Mouse (Mus musculus) liver, embryonic 11.5 days (tissue): Measurements from ENCODE around the gene Svop. TPM values are rescaled to one million over a fixed set of nuclear protein-coding genes. Genes with fewer than 3 reads are reported as not detected.

ENCODE experiments used
- ATAC-seq: fragments of 200-750 bp; cut with Nextera tagmentation; replicated peaks from 2 replicates; pipeline ENCODE4 v1.8.0; 2017; ENCODE audit warnings: moderate number of reproducible peaks, mild to moderate bottlenecking, moderate TSS enrichment, moderate library complexity; ENCODE audit not compliant: low FRiP score
- DNase-seq: peaks from one replicate; pipeline ENCODE4 v3.0.0-alpha.2; 2017; ENCODE audit warnings: low spot score
- H3K27ac ChIP-seq: fragments of 300-500 bp; sonication (generic); 2 replicates; pipeline ENCODE4 v1.5.1; 2014; ENCODE audit warnings: mild to moderate bottlenecking, low read depth, low read length, control low read depth
- H3K27me3 ChIP-seq: fragments of 300-500 bp; sonication (generic); replicated peaks from 2 replicates; pipeline ENCODE4 v1.6.1; 2014; ENCODE audit warnings: low read length, mixed read lengths; ENCODE audit not compliant: control insufficient read depth, insufficient read depth
- H3K36me3 ChIP-seq: fragments of 300-500 bp; sonication (generic); 2 replicates; pipeline ENCODE4 v1.6.1; 2014; ENCODE audit warnings: mild to moderate bottlenecking, low read length, moderate library complexity, mixed read lengths; ENCODE audit not compliant: control insufficient read depth, insufficient read depth
- H3K4me1 ChIP-seq: fragments of 300-500 bp; sonication (generic); replicated peaks from 2 replicates; pipeline ENCODE4 v1.6.1; 2014; ENCODE audit warnings: low read length, mixed read lengths; ENCODE audit not compliant: control insufficient read depth, insufficient read depth
- H3K4me2 ChIP-seq: fragments of 300-500 bp; sonication (generic); 2 replicates; pipeline ENCODE4 v1.6.1; 2014; ENCODE audit warnings: mild to moderate bottlenecking, control low read depth, moderate library complexity
- H3K4me3 ChIP-seq: fragments of 300-500 bp; sonication (generic); 2 replicates; pipeline ENCODE4 v1.5.1; 2014; ENCODE audit warnings: low read depth, low read length, control low read depth
- H3K9ac ChIP-seq: fragments of 300-500 bp; sonication (generic); 2 replicates; pipeline ENCODE4 v1.6.1; 2014; ENCODE audit warnings: low read depth, low read length, control low read depth
- H3K9me3 ChIP-seq: fragments of 300-500 bp; sonication (generic); 2 replicates; pipeline ENCODE4 v1.6.1; 2016; ENCODE audit warnings: low read length, inconsistent platforms, mixed read lengths; ENCODE audit not compliant: control insufficient read depth
- WGBS: fragments of 180-500 bp; shearing (Covaris S2); extraction: QIAGEN DNeasy Blood & Tissue Kit; methylation state at CpG from one replicate; pipeline ENCODE4 v1.1.7; 2014; 5-methylcytosine and 5-hydroxymethylcytosine counted together
- polyA plus RNA-seq: library from polyadenylated mRNA; unstranded; fragments of >200 nt; fragmentation: Nextera tagmentation; extraction: Ambion mirVana; gene quantifications from 2 replicates; pipeline ENCODE4 v1.2.1, GENCODE M21; 2014

Gene Svop
- polyA plus RNA-seq: not detected in 2 replicates

DNA sequence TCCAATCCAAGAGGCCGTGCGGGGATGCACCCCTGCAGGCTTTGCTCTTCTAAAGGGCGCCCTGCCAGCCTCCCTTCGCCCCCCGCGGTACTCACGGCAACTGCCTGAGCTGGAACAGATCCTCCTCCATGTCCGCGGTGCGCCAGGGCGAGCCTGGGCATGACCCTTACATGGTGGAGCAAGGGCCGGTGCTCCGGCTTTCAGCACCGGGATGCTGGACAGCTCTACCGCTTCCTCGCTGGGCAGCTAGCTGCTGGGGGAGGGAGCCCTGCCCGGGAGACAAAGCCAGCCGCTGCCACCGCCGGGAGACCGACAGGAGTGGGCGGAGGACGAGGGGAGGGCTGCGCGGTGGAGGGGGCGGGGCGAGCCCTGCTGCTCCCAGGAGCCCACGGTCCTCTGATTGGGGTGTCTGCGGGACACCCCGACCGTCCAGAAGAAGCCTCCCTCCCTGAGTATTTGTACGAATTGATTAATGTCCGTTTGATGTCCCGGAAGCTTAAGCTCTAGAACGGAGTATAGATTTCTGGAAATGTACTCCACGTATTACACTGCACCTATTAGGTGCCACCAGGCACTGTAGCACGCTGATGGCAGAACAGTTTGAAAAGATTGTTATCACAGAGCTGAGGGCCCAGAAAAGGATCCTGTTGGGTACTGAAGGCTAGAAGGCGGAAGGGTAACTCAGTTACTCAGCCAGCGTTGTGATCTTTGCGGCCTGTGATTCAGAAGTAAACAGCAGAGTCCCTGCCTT, at the start of gene Svop:
TSS of gene Svop (minus strand) at position 514 of the 751 bp plus-strand sequence.
- peaks cover 10% of the 10 kb centered on the region for H3K27me3 ChIP-seq
- 5% methylated on average over 38 of the region's 40 CpGs for WGBS
- no peak within 1 kb of the TSS for H3K27ac ChIP-seq
- no peak for ATAC-seq
- no peak within 1 kb of the TSS for H3K9ac ChIP-seq
- H3K4me2 ChIP-seq: peak within 1 kb of the TSS; percentile 51
- H3K4me3 ChIP-seq: no peak within 1 kb of the TSS
- H3K9me3 ChIP-seq: no peaks in the 10 kb centered on the region
- DNase-seq: peak; percentile 80
- H3K4me1 ChIP-seq: no peaks in the 10 kb centered on the region; the same call in 1 of the 2 replicates
- H3K36me3 ChIP-seq: no peaks in the 10 kb centered on the region

DNA sequence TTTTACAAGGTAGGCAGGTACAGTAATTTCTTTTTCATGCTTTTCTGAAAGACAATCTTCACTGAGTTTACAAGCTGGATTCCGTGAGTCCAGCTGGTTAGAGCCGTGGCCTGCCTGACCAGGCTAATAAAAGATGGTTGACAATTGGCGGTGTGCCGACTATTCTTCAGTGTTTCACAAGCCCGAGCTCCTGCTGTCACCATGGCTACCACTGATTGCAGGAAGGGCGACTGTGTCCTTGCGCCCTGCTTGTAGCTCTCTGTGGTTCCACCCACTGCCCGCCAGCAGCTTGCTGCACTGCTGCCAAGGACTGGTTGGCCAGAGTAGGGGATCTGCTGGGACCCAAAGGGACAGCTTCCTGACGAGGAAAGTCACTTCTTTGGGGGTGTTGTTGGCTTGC, 47.8 kb upstream of the Svop start:
- 65% methylated on average over 9 of the region's 9 CpGs for WGBS
- H3K9ac ChIP-seq: no peak overlapping the region
- DNase-seq: no peak
- no peaks in the 10 kb centered on the region for H3K9me3 ChIP-seq
- H3K4me3 ChIP-seq: no peak overlapping the region
- ATAC-seq: no peak
- H3K4me1 ChIP-seq: peaks cover 12% of the 10 kb centered on the region
- no peaks in the 10 kb centered on the region for H3K27me3 ChIP-seq
- H3K36me3 ChIP-seq: peaks cover 20% of the 10 kb centered on the region
- no peak overlapping the region for H3K27ac ChIP-seq
- no peak overlapping the region for H3K4me2 ChIP-seq

DNA sequence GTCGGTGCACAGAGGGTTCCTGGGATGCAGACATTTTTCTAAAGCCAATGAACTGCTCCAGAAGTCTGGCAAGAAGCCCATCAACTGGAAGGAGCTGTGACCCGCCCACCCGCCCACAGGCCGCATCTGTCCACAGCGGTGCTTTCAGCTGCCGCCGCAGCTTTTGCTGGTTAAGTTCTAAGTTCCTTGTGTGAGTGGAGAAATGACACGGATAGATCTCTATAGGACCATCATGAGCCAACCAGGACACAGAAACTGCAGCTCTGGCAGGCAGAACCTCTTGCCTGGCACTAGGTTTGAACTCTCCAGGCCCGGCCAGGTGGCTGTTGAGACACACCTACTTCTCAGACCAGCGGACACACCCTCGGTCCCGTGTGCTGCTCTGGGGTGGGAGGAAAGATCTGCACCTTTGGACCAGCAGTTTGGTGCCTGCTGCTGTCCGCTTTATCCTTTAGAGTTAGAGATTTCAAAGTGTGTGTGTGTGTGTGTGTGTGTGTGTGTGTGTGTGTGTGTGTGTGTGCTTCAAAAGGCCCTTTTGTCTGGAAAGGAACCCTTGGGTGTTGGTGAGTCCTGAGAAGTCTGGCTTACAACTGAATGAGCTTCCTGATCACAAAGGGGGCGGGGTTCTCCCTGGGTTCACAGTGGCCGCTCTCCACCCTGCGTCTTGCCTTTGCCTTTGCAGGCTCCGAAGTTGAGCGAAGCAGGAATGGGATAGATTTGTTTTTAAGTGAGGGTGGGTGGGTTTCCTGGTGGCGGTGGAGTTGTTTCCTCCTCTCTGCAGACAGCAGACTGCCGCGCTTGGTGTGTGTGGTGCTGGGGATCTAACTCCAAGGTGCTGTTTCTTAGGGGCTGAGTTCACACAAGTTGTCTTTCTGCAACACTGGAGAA, 47.2 kb upstream of the Svop start:
- Histone ChIP-seq H3K4me2 (no peak overlapping the region), H3K27me3 (no peaks in the 10 kb centered on the region), H3K9ac (no peak overlapping the region), H3K36me3 (peaks cover 20% of the 10 kb centered on the region), H3K9me3 (no peaks in the 10 kb centered on the region), H3K4me1 (peaks cover 19% of the 10 kb centered on the region), H3K27ac (no peak overlapping the region), H3K4me3 (no peak overlapping the region)
- WGBS: 85% methylated on average over 21 of the region's 21 CpGs
- ATAC-seq (no peak), DNase-seq (no peak)

DNA sequence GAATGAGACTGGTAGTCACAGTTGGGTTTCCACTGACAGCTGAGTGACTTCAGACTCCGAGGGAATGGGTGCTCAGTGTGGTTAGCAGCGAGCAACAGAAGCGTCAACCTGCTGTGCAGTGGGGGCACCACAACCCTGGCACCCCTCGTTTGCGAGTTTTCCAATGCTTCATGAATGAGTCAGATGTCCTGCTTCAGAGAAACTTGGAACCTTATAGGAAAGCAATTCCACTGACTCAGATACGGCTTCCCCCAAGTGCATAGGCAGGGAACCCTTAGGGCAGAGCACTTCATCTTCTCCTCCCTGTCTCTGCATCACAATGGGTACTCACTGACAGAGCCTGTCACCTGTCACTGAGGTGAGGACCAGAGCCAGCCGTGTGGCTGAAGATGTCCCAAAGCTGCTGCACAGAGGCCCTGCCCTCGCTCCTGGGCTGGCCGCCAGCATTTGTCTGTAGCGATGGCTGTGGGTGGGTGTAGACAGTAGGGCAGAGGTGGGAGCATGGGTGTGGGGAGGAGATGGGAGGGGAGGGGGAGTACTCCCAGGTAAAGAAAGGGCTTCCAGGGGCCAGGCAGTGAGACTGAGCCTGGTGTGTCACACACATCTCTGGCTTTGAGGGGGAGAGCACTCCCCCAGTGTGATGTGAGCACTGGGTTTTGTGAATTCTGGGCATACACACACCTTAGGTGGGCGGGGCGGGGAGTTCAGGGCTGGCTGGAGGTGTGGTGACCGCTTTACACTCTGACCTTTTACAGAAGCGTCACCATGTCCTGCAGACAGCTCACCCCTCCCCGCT, 46.3 kb upstream of the Svop start:
- H3K9ac ChIP-seq: no peak overlapping the region
- no peak overlapping the region for H3K4me3 ChIP-seq
- DNase-seq: no peak
- WGBS: 88% methylated on average over 15 of the region's 15 CpGs
- no peak for ATAC-seq
- H3K9me3 ChIP-seq: no peaks in the 10 kb centered on the region
- H3K27ac ChIP-seq: no peak overlapping the region
- H3K4me2 ChIP-seq: no peak overlapping the region
- peaks cover 25% of the 10 kb centered on the region for H3K4me1 ChIP-seq
- H3K27me3 ChIP-seq: no peaks in the 10 kb centered on the region
- H3K36me3 ChIP-seq: peaks cover 20% of the 10 kb centered on the region

DNA sequence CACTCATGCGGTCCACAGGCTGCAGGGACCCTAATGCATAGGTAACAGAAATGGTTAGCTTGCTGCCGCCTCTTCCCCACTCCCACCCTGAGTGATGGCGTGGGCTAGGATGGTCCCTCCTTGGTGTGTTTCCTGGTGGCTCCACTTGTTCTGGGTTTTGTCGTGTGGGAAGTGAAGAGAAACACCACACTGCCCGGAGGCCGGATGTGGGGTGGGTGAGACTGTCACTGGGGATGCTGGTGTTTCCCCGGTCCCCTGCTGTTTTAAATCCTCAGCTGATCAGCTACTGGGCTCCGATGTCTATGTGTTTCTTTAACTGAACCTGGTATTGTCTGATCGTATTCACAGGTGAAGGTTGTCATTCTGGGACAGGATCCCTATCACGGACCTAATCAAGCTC, 44.1 kb upstream of the Svop start:
- DNase-seq (no peak), ATAC-seq (no peak)
- Histone ChIP-seq H3K4me2 (no peak overlapping the region), H3K9me3 (no peaks in the 10 kb centered on the region), H3K4me3 (no peak overlapping the region), H3K36me3 (peaks cover 20% of the 10 kb centered on the region), H3K27ac (no peak overlapping the region), H3K4me1 (peaks cover 38% of the 10 kb centered on the region), H3K27me3 (no peaks in the 10 kb centered on the region), H3K9ac (no peak overlapping the region)
- 87% methylated on average over 10 of the region's 10 CpGs for WGBS

DNA sequence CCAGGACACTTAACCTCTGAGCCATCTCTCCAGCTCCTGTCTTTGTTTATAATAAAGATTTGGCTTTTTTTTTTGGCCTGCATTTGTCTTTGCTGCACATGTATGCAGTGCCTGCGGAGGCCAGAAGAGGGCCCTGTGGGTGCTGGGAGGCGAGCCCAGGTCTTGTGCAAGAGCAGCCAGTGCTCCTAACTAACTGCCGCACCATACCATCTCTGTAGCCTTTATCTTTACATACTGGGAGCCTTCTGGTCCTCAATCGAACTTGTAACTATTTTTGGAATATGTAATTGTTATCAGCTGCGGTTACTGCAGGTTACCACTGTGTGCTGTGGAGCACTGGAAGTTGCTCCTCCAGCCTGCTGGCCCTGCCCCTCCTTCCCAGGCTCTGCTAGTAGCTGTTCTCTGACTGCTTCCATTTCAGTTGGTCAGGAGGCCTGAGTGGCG, 42.7 kb upstream of the Svop start:
- H3K4me2 ChIP-seq: peak overlapping the region; percentile 39
- H3K4me3 ChIP-seq: no peak overlapping the region
- peak; percentile 72 for DNase-seq
- no peak overlapping the region for H3K9ac ChIP-seq
- peak overlapping the region; percentile 48; the same call in 1 of the 2 replicates for H3K27ac ChIP-seq
- peaks cover 38% of the 10 kb centered on the region for H3K4me1 ChIP-seq
- no peaks in the 10 kb centered on the region for H3K9me3 ChIP-seq
- no peaks in the 10 kb centered on the region for H3K27me3 ChIP-seq
- WGBS: 37% methylated on average over 6 of the region's 6 CpGs
- peak; percentile 65 for ATAC-seq
- H3K36me3 ChIP-seq: peaks cover 20% of the 10 kb centered on the region

DNA sequence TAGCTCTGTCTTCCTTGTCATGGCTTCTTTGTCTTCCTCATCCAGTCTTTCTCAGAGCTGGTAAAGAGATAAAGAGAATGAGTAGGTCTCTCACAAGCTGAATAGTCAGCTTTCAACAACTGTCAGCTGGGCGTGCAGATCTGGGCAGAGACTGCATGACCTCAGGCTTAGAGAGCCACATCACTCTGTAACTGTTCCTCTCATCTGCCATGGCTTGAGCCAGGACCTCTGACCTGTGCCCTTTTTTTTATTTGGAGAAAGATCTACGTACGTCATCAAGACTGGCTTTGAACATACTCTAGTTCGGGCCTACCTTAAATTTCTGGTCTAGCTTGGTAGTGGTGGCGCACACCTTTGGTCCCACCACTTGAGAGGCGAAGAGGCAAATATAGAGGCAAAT, 41.5 kb upstream of the Svop start:
- Histone ChIP-seq H3K4me2 (peak overlapping the region; percentile 23), H3K27ac (no peak overlapping the region), H3K9me3 (no peaks in the 10 kb centered on the region), H3K4me3 (no peak overlapping the region), H3K9ac (no peak overlapping the region), H3K36me3 (peaks cover 17% of the 10 kb centered on the region), H3K4me1 (peaks cover 38% of the 10 kb centered on the region), H3K27me3 (no peaks in the 10 kb centered on the region)
- no peak for ATAC-seq
- 82% methylated on average over 6 of the region's 6 CpGs for WGBS
- DNase-seq: no peak

DNA sequence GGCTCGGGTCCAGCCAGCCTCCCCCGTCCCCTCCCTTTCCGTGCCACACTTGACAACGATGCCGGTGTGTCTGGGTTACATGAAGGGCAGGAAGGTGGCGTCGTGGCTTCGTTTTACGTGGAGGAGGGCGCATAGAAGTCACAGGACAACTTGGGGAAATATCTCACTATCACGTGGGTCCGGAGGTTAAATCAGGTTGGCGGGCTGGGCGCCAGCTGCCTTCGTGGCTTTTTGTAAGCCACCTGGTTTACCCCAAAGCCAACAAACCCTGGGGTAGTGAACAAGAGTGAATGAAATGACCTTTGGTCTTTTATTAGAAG, 40.1 kb upstream of the Svop start:
- peak overlapping the region; percentile 77 for H3K27ac ChIP-seq
- H3K27me3 ChIP-seq: no peaks in the 10 kb centered on the region
- peaks cover 42% of the 10 kb centered on the region for H3K4me1 ChIP-seq
- peak overlapping the region; percentile 79 for H3K4me3 ChIP-seq
- H3K4me2 ChIP-seq: peak overlapping the region; percentile 94
- WGBS: under 1% methylated on average over 15 of the region's 15 CpGs
- peak overlapping the region; percentile 72 for H3K9ac ChIP-seq
- peaks cover 6% of the 10 kb centered on the region; the same call in 1 of the 2 replicates for H3K36me3 ChIP-seq
- H3K9me3 ChIP-seq: no peaks in the 10 kb centered on the region
- ATAC-seq: no peak
- peak; percentile 50 for DNase-seq
